Mouse (Mus musculus) brain, adult 2 months (tissue): ENCODE data around the gene Myom3.

Experiments used
- DNase-seq: peaks from one replicate; pipeline ENCODE4 v3.0.0; 2011; ENCODE audit warnings: low read depth, low spot score

The Myom3 gene

DNA sequence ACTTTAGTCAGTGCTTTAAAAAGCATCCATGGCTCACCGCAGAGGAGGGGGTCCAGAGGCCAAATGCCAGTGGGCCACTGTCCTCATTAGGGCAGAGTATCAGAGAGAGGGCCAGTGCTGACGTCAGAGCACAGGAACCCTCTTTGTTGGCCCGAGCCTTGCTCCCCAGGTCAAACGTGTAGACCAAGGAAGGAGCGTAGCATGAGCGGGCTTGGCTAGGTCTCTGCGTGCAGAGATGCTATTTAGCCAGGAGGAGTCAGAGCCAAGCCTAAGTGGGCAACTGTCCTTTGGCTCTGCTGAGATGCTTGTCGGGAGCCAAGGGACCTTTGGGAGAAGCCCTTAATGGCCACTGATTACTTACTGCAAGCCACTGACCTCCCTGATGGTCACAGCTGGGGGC is 1.5 kb downstream of the Myom3 start:
- no peak for DNase-seq

DNA sequence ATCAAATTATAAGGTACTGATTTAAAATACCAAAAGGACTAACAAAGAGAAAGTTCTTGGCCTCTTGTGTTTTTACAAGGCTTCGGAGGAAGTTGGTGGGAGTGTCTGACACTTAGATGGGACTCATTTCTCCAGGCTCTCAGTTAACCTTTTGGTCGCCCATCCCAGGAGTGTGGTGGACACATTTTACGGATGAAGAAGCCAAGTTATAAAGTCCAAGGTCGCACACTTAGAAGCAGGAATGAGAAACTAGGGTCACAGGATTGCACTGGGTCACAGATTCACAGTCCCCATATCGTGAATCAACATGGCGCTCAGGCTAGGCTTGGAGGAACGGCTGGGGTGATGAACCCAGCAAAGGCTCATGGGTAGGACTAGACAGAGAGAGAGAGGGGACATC is 2.1 kb downstream of the Myom3 start:
- DNase-seq = no peak

DNA sequence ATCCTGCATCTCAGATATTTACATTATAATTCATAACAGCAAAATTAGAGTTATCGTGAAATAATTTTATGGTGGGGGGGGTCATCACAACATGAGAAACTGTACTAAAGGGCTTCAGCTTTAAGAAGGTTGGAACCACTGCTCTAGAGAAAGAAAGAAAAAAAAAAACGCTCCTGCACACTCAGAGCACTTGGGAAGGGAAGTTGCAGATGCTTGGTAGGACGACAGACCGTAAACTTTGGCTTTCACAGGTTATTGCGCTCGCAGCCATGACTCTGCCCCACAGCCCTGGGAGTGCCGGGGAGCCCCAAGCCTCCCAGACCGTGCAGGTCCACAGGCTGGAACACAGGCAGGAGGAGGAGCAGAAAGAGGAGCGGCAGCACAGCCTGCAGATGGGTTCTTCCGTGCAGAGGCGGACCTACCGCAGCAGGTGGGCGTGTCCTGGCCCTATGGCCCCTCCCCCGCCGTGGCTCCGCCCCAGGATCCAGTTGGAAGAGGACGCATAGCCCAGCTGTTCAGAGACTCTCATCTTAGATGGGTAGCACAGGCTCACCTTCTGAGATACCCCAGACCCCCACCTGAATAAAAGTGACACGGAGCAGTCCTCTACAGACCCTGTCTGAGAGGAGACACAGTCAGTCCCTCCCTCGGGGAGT is 2.9 kb downstream of the Myom3 start:
- peak; percentile 43 for DNase-seq

DNA sequence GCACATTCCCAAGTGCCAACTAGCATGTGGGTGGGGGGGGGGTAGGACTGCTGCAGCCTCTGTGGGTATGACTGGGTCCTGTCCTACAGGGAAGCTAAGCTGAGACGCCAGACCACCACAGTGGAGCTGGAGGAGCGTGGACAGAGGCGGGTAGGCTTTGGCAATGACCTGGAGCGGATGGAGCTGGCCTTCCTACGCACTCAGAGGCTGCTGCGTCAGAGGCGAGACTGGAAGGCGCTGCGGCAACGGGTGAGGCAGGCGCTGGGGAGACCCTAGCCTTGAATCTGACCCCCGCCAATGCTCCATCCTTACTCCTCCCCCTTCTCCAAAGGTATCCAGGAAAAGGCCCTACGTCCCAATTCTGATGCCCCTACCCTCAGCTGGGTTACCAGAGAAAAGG is 5.2 kb downstream of the Myom3 start:
- DNase-seq = no peak

- DNase-seq = no peak
These were observed 6.2 kb downstream of the Myom3 start for GRCm38 (mm10) chr4:135765707-135766106.

GRCm38 (mm10) chr4:135766976-135767375 is 7.5 kb downstream of the Myom3 start:
- DNase-seq = no peak

- peak; percentile 32 for DNase-seq
These were observed 9.3 kb downstream of the Myom3 start for GRCm38 (mm10) chr4:135768572-135769526.

- DNase-seq = no peak
These were observed 11.2 kb downstream of the Myom3 start for GRCm38 (mm10) chr4:135770611-135771305.

DNA sequence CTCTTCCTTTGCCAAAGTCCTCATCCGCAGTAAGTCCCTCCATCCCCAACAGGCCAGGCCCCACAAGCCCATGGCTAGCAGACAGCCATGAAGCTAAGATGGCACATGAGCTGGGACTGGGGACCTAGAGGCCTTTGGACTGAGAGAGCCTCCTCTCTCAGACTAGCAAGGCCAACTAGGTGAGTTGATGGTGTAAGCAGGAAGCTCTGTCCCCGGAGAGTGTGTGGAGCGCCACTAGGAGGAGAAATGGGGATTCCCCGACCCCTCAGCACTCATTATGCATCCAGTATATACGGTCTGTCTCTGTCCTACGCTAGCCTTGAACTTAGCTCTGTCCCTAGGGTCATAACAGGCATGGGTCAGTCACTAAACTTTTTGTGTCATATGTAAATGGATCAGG is 12.1 kb downstream of the Myom3 start:
- DNase-seq = no peak

DNA sequence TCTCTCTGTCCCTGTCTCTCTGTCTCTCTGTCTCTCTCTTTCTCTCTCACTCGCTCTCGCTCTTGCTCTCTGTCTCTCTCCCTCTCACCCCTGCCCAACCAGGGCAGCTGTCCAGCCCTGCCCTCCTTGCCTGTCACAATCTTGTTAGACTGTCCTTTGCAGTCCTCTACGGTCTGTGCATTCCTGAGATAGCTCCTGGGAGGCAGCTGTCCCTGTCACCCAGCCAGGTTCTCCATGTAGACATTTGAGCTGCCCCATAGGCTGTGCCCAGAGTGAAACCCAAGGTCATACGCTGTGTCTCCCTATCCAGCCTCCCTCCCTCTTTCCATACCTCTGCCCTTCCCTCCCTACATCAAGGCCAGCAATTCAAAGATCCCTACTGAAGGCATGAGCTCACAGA is 13.2 kb downstream of the Myom3 start:
- no peak for DNase-seq

DNA sequence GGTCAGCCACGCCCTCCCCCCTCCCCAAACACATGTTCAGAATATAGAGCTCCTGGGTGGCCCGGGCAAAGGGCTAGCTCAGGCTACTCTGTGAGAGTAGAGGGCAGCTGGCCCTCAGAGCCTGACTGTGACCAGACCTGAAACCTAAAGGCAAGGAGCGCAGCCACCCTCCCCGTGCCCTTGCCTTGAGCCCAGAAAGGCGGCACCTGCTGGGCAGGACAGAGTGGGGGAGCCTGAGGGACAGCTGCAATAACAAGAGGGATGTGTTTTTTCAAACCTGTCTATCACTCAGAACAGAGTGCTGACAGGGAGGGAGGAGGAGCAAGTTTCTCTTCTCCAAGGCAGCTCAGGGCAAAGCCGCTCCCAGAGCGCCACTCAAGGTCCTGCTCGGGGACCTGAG is 15.0 kb downstream of the Myom3 start:
- DNase-seq = no peak

DNA sequence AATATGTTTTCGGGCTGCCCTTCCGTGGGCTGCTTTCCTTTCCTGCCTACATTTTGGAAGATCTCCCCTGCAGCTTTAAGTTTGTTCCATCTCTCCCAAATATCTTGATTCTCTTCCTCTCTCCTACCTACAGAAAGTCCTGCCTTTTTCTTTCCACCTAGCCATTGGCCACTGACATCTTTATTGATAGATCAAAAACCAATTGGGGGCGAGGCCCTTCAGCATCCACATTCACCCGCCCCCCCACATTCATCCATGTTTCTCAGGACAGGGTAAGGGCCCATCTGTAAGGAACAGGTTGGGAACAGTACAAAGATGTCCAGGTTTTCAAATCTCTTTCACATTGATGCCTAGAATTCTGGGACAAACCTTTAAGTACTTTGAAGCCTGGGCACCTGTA is 17.3 kb downstream of the Myom3 start:
- no peak for DNase-seq

DNA sequence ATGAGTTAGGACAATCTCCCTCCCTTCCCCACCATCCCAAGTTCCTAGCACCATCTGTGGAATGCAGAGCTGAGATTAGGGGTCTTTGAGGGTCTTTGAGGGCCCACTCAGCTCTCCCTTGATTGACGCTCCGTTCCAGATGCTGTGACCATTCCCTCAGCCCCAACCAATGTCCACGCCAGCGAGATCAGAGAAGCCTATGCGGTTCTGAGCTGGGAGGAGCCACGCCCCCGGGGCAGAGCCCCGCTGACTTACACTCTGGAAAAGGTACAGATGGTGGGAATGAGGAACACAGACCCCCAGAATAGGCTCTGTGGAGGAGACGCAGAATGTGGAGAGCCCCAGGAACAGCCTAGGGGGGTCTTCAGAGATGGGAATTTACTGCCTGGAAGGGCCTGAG is 20.1 kb downstream of the Myom3 start:
- no peak for DNase-seq

GRCm38 (mm10) chr4:135780255-135780654 is 20.7 kb downstream of the Myom3 start:
- DNase-seq = no peak

GRCm38 (mm10) chr4:135781304-135781703 is 21.8 kb downstream of the Myom3 start:
- DNase-seq = peak; percentile 37

GRCm38 (mm10) chr4:135786581-135786980 is 27.1 kb downstream of the Myom3 start:
- no peak for DNase-seq

GRCm38 (mm10) chr4:135787271-135787670 is 27.8 kb downstream of the Myom3 start:
- no peak for DNase-seq

DNA sequence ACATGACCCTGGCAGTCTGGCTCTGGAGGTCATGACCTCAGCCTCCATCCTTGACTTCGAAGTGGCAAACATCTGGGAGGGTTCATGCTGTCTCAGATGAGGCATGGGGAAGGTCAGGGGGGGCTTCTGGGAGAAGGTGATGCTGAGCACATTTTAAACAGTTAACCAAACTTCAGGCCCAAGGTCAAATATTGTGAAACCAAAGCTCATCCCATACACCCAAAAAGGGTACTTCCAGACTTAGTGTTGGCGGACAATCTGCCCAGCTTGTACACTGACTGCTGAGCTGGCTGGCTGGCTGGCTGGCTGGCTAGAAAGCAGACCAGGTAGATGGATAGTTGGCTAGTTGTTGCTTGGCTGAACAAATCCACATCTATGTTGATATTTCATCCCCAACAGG is 29.6 kb downstream of the Myom3 start:
- no peak for DNase-seq

DNA sequence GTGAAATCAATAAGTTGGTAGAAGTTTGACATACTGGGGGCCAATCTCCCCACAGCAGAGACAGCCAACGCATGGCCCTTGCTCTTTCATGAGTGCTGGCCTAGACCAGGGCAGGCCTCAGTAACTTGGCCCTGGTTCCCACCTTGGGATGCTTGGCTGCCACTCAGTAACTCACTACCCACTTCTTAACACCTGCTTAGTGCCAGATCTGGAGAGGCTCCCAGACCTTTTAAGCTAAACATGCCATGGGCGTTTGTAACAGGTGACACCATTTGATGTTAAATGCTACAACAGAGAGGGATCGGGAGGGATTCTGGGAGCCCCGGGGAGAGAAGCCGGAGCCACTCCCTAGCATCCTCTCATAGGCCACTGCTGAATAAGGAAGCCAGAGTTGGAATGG is 33.3 kb downstream of the Myom3 start:
- DNase-seq = no peak

DNA sequence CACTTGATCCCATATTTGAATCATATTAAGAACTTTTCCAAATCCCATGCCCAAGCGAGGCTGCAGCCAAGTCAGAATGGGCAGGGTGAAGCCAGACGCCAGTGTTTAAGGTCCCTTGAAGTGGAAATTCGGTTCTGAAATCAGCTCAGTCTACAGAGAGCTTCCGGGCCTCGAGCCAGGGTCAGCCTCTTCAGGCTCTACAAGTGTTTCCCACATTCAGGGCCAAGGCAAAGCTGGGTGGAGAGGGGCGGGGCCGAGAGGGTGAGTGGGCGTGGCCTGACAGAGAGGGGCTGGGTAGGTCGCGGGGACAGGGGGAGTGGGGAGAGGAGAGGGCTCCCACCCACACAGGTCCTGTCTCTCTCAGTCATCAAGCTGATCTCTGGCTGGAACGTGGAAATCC is 38.4 kb downstream of the Myom3 start:
- DNase-seq = peak; percentile 10

GRCm38 (mm10) chr4:135801543-135801942 is 42.0 kb downstream of the Myom3 start:
- DNase-seq = peak; percentile 85

DNA sequence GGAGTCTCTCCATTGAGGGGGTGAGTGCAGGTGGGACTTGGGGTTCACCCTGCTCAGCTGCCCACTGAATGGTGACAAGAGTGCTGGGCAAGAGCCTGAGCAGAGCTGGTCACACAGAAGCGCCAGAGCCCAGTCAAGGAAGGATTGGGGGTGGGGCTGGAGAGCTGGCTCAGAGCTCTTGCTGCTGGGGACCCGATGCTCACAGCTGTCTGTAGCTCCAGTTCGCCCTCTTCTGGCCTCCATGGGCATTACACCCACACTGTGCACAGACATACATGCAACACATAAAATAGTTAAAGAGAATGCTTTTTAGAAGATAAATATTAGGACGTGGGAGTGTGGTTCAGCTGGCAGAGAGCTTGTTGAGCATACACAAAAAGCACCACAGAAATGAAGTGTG is 43.8 kb downstream of the Myom3 start:
- DNase-seq = no peak
